Comparison of ENCODE assay signal across 8 mouse cellular contexts in the genomic region with DNA sequence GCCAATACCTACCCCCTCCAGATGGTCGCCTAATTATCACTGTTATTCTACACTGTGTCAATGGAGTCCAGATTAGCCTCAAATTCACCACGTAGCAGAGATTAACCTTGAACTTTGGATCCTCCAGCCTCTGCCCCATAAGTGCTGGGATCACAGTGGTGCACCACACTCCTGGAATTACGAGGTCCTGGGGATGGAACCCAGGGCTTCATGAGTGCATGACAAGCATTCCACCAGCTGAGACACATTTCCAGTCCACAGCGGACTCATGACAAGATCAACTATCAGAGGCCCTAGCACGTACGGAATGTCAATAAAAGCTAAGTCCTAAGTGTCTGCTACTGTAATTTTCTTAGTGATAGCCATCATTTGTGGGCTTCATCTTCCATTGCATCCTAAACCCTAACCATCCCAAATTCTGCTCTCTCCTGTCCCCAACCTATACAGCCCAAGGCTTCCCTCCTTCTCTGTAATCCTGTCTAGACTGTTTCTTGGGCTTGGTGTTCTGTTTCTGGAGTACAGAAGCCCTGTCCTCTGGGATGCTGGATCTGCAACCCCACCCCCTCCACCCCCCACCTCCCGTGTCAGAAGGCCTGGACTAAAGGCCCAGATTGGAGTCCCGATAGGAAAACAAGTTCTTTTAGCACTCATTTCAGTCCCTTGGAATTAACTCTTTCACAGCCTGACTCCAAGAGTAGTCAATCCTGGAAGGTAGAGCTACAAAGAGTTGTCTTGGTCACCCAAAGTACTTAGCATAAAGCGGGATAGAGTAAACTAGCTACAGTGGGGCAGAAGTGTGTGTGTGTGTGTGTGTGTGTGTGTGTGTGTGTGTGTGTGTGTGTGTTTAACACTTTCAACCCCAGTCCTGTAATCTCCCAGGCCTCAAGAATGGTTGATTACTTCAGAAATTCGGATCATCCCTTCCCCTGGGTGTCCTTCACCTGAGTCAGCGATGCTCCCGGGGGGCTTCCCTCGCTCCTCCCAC. TPM values are rescaled to one million over a fixed set of nuclear protein-coding genes. Genes with fewer than 3 reads are reported as not detected.
DNase-seq lines count a peak whose midpoint lies in the region; ATAC-seq lines count a peak whose summit lies in the region.

No protein-coding gene starts in this region.

- peak; percentile 29; the same call in 1 of the 2 replicates for ATAC-seq in heart, embryonic 12.5 days (ENCODE audit: insufficient number of reproducible peaks, low FRiP score)
- peak; percentile 52 for ATAC-seq in hindbrain, embryonic 13.5 days (ENCODE audit: low FRiP score)
- peak; percentile 52 for ATAC-seq in midbrain, embryonic 16.5 days

- H3K9me3 ChIP-seq in heart, embryonic 12.5 days (replicated peaks) = no peaks in the 10 kb centered on the region
- H3K9me3 ChIP-seq in hindbrain, embryonic 13.5 days = no peaks in the 10 kb centered on the region
- no peaks in the 10 kb centered on the region for H3K9me3 ChIP-seq in midbrain, embryonic 16.5 days (replicated peaks; ENCODE audit: control insufficient read depth, low read length, poor library complexity, severe bottlenecking)

- H3K4me2 ChIP-seq in heart, embryonic 12.5 days = peak overlapping the region; percentile 75
- peak overlapping the region; percentile 72 for H3K4me2 ChIP-seq in hindbrain, embryonic 13.5 days
- H3K4me2 ChIP-seq in midbrain, embryonic 16.5 days (ENCODE audit: low read length) = peak overlapping the region; percentile 92

- intact Hi-C loops in heart, postnatal 14 days (cut with DNase I) = no loop called here

- WGBS in heart, embryonic 12.5 days = 16% methylated on average over 13 of the region's 13 CpGs
- WGBS in hindbrain, embryonic 13.5 days = 26% methylated on average over 13 of the region's 13 CpGs
- 24% methylated on average over 13 of the region's 13 CpGs for WGBS in midbrain, embryonic 16.5 days

- no peaks in the 10 kb centered on the region for H3K36me3 ChIP-seq in heart, embryonic 12.5 days
- H3K36me3 ChIP-seq in hindbrain, embryonic 13.5 days = no peaks in the 10 kb centered on the region
- no peaks in the 10 kb centered on the region for H3K36me3 ChIP-seq in midbrain, embryonic 16.5 days (ENCODE audit: control insufficient read depth, insufficient read depth, low read length)

- no peak for DNase-seq in heart, postnatal 14 days
- no peak for DNase-seq in thymus, postnatal 0 days (ENCODE audit: low spot score)
- DNase-seq in layer of hippocampus, adult 18-20 months (ENCODE audit: low spot score in 2 of 2) = no peak
- DNase-seq in urinary bladder, postnatal 4 days (ENCODE audit: low spot score in 2 of 2) = no peak

- H3K4me3 ChIP-seq in heart, embryonic 12.5 days = peak overlapping the region; percentile 68
- H3K4me3 ChIP-seq in brown adipose tissue, adult 24 weeks (ENCODE audit: insufficient read depth, low read depth, low read length) = peak overlapping the region; percentile 64
- peak overlapping the region; percentile 70 for H3K4me3 ChIP-seq in hindbrain, embryonic 13.5 days
- H3K4me3 ChIP-seq in midbrain, embryonic 16.5 days (ENCODE audit: low read depth, low read length) = peak overlapping the region; percentile 56

- peaks cover 28% of the 10 kb centered on the region for H3K4me1 ChIP-seq in heart, embryonic 12.5 days (replicated peaks)
- 0 out of 2 replicates have a peak, but pooled peaks cover 3% of the 10 kb centered on the region for H3K4me1 ChIP-seq in brown adipose tissue, adult 24 weeks (ENCODE audit: control insufficient read depth, insufficient read depth, insufficient read length, low read length)
- peaks cover 29% of the 10 kb centered on the region for H3K4me1 ChIP-seq in hindbrain, embryonic 13.5 days (replicated peaks)
- peaks cover 17% of the 10 kb centered on the region for H3K4me1 ChIP-seq in midbrain, embryonic 16.5 days (ENCODE audit: control insufficient read depth, insufficient read depth, low read length)

- peak overlapping the region; percentile 95 for H3K27ac ChIP-seq in heart, embryonic 12.5 days (ENCODE audit: poor library complexity, severe bottlenecking)
- no peak overlapping the region for H3K27ac ChIP-seq in brown adipose tissue, adult 24 weeks (replicated peaks; ENCODE audit: low read depth, low read length)
- H3K27ac ChIP-seq in hindbrain, embryonic 13.5 days = peak overlapping the region; percentile 95
- peak overlapping the region; percentile 90 for H3K27ac ChIP-seq in midbrain, embryonic 16.5 days (ENCODE audit: low read length)

- peak overlapping the region; percentile 92 for H3K9ac ChIP-seq in heart, embryonic 12.5 days
- peak overlapping the region; percentile 88 for H3K9ac ChIP-seq in hindbrain, embryonic 13.5 days
- peak overlapping the region; percentile 85 for H3K9ac ChIP-seq in midbrain, embryonic 16.5 days (ENCODE audit: low read depth, low read length)

- no peaks in the 10 kb centered on the region for H3K27me3 ChIP-seq in heart, embryonic 12.5 days (replicated peaks)
- 0 out of 2 replicates have a peak, but pooled peaks cover 3% of the 10 kb centered on the region for H3K27me3 ChIP-seq in hindbrain, embryonic 13.5 days
- no peaks in the 10 kb centered on the region for H3K27me3 ChIP-seq in midbrain, embryonic 16.5 days (ENCODE audit: control insufficient read depth, insufficient read depth, low read depth, low read length)

RNA-seq across cellular contexts. Expression of a gene that starts 0.6 kb away (rescaled TPM):
- polyA plus RNA-seq in heart, embryonic 12.5 days (2016; fragmentation: Nextera tagmentation; extraction: Ambion mirVana) = 44.2 and 48.3 TPM in 2 replicates
- 10 to 100 TPM; 56.8 to 77.7 TPM for total RNA-seq in heart, postnatal 14 days (2021)
- polyA plus RNA-seq in brown adipose tissue, adult 24 weeks (2012; ENCODE audit: insufficient read depth, insufficient read length, missing spikeins) = 2.4 and 3.1 TPM in 2 replicates
- polyA plus RNA-seq in hindbrain, embryonic 13.5 days (2015; fragmentation: Nextera tagmentation; extraction: Ambion mirVana) = 13.2 and 14.9 TPM in 2 replicates
- polyA plus RNA-seq in midbrain, embryonic 16.5 days (2015; fragmentation: Nextera tagmentation; extraction: Ambion mirVana) = 9.0 and 10.1 TPM in 2 replicates
- polyA plus RNA-seq in thymus, postnatal 0 days (2015; fragmentation: Nextera tagmentation; extraction: Ambion mirVana) = 6.5 and 6.7 TPM in 2 replicates
- 10 to 100 TPM; 10.5 to 10.9 TPM for total RNA-seq in layer of hippocampus, adult 18-20 months (2021)

RNA-seq across cellular contexts. Expression of a gene that starts 3.1 kb away (rescaled TPM):
- polyA plus RNA-seq in heart, embryonic 12.5 days (2016; fragmentation: Nextera tagmentation; extraction: Ambion mirVana) = 3.4 and 4.0 TPM in 2 replicates
- 1 to 10 TPM; 2.3 to 3.1 TPM for total RNA-seq in heart, postnatal 14 days (2021)
- 2.3 and 18.9 TPM in 2 replicates for polyA plus RNA-seq in brown adipose tissue, adult 24 weeks (2012; ENCODE audit: insufficient read depth, insufficient read length, missing spikeins)
- 5.0 and 7.9 TPM in 2 replicates for polyA plus RNA-seq in hindbrain, embryonic 13.5 days (2015; fragmentation: Nextera tagmentation; extraction: Ambion mirVana)
- polyA plus RNA-seq in midbrain, embryonic 16.5 days (2015; fragmentation: Nextera tagmentation; extraction: Ambion mirVana) = 4.7 and 7.1 TPM in 2 replicates
- 9.7 and 9.8 TPM in 2 replicates for polyA plus RNA-seq in thymus, postnatal 0 days (2015; fragmentation: Nextera tagmentation; extraction: Ambion mirVana)
- total RNA-seq in layer of hippocampus, adult 18-20 months (2021) = 1 to 10 TPM; 1.1 to 3.2 TPM
